Mouse (Mus musculus) bone marrow macrophage, adult 2 months (primary cell): ENCODE data around the gene Tmem14a.

Experiments
- CTCF ChIP-seq: IDR thresholded peaks from 2 replicates; pipeline ENCODE4 v1.5.1; 2012; ENCODE audit warnings: low read depth, mild to moderate bottlenecking, low read length, moderate library complexity
- POLR2A ChIP-seq: IDR thresholded peaks from 2 replicates; pipeline ENCODE4 v1.6.1; 2012; ENCODE audit warnings: mild to moderate bottlenecking, low read depth, low read length, borderline replicate concordance

- TF ChIP-seq CTCF, result no peak
- no peak for TF ChIP-seq POLR2A
Measured at GRCm38 (mm10) chr1:21239911-21240898, 21.8 kb downstream of the Tmem14a start, which contains the start of gene Gsta3.
